Mouse (Mus musculus) forebrain, postnatal 0 days (tissue): Measurements from ENCODE around the gene Tnni3k. TPM values are rescaled to one million over a fixed set of nuclear protein-coding genes. Genes with fewer than 3 reads are reported as not detected.
A peak's percentile ranks its signal among the peaks of the same experiment; 100 is the strongest.

Source experiments
- ATAC-seq: fragments of 200-750 bp; cut with Nextera tagmentation; 2 replicates; pipeline ENCODE4 v1.8.0; 2017; ENCODE audit warnings: mild to moderate bottlenecking, moderate library complexity
- DNase-seq: peaks from one replicate; pipeline ENCODE4 v3.0.0-alpha.2; 2015
- H3K27ac ChIP-seq: fragments of 300-500 bp; sonication (generic); 2 replicates; pipeline ENCODE4 v1.5.1; 2014; ENCODE audit warnings: low read depth, mild to moderate bottlenecking, antibody characterized with exemption, low read length, moderate library complexity, mixed read lengths
- H3K27me3 ChIP-seq: fragments of 300-500 bp; sonication (generic); 2 replicates; pipeline ENCODE4 v1.6.1; 2014; ENCODE audit warnings: mild to moderate bottlenecking, low read length, mixed read lengths; ENCODE audit not compliant: insufficient read depth
- H3K36me3 ChIP-seq: fragments of 300-500 bp; sonication (generic); 2 replicates; pipeline ENCODE4 v1.6.1; 2014; ENCODE audit warnings: mild to moderate bottlenecking, moderate library complexity; ENCODE audit not compliant: insufficient read depth
- H3K4me1 ChIP-seq: fragments of 300-500 bp; sonication (generic); 2 replicates; pipeline ENCODE4 v1.6.1; 2014; ENCODE audit warnings: antibody characterized with exemption; ENCODE audit not compliant: insufficient read depth
- H3K4me2 ChIP-seq: fragments of 300-500 bp; sonication (generic); 2 replicates; pipeline ENCODE4 v1.6.1; 2014; ENCODE audit warnings: low read depth, mild to moderate bottlenecking, moderate library complexity
- H3K4me3 ChIP-seq: fragments of 300-500 bp; sonication (generic); 2 replicates; pipeline ENCODE4 v1.5.1; 2014; ENCODE audit warnings: low read depth, low read length, mixed read lengths
- H3K9ac ChIP-seq: fragments of 300-500 bp; sonication (generic); 2 replicates; pipeline ENCODE4 v1.6.1; 2014; ENCODE audit warnings: mild to moderate bottlenecking
- H3K9me3 ChIP-seq: fragments of 300-500 bp; sonication (generic); 2 replicates; pipeline ENCODE4 v1.6.1; 2016; ENCODE audit warnings: low read length
- CTCF ChIP-seq: sonication (generic); IDR thresholded peaks from 2 replicates; pipeline ENCODE4 v1.5.1; 2016; ENCODE audit warnings: antibody characterized with exemption, control low read depth, low read depth
- WGBS: fragments of 180-500 bp; shearing (Covaris S2); extraction: QIAGEN DNeasy Blood & Tissue Kit; methylation state at CpG from one replicate; pipeline ENCODE4 v1.1.7; 2014; 5-methylcytosine and 5-hydroxymethylcytosine counted together
- polyA plus RNA-seq: library from polyadenylated mRNA; unstranded; fragments of >200 nt; fragmentation: Nextera tagmentation; extraction: Ambion mirVana; gene quantifications from 2 replicates; pipeline ENCODE4 v1.2.1, GENCODE M21; 2015
- total RNA-seq: library from RNA; depleted of rRNA; stranded (reverse); fragments of >200 nt; gene quantifications from 2 replicates; pipeline ENCODE4 v1.2.3, GENCODE M21; 2014

The Tnni3k gene
- total and polyA plus RNA-seq, 2 experiments from 2014 or later = 0.05 to 0.10 TPM

GRCm38 (mm10) chr3:154786354-154786753 is 268.9 kb downstream of the Tnni3k start:
- H3K4me2 ChIP-seq = no peak overlapping the region
- H3K36me3 ChIP-seq = no peaks in the 10 kb centered on the region
- ATAC-seq (no peak), DNase-seq (no peak)
- H3K27ac ChIP-seq = no peak overlapping the region
- WGBS = 82% methylated on average over 9 of the region's 9 CpGs
- no peaks in the 10 kb centered on the region for H3K9me3 ChIP-seq
- TF ChIP-seq CTCF = no peak
- H3K27me3 ChIP-seq = no peaks in the 10 kb centered on the region
- H3K4me1 ChIP-seq = no peaks in the 10 kb centered on the region
- H3K4me3 ChIP-seq = no peak overlapping the region
- H3K9ac ChIP-seq = no peak overlapping the region

DNA sequence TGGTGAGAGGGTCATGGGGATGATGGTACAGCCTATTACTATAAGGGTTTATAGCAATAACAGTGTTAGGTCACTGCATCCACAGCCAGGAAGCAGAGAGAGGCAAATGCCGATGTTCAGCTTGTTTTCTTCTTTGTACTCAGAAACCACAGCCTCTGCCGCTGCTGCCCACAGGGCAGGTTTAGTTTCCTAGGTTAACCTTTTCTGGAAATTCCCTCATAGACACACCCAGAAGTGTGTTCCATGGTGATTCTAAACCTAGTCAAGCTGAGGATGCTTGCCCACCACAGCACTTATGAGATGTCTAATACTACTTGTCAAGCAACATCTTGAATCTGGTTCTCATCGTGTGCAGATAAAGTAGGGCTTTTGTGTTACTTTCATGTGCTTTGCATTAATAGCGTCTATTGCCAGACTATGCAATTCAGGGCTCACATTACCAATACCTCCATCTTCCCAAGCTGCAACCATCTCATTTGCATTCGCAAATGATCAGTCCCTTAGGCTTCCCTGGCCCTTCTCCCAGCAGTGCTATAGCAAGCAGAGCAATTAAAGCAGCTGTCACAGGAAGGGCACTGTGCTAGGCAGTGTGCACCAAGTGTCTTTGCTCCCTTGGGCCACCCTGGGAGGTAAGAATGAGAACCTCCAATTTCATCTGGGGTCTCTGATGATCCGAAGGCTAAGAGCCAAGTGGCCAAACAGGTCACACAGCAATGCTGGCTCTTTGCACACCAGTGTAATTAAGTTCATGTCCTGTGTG is 276.2 kb downstream of the Tnni3k start:
- Histone ChIP-seq H3K9me3 (no peaks in the 10 kb centered on the region), H3K4me2 (no peak overlapping the region), H3K36me3 (no peaks in the 10 kb centered on the region), H3K27ac (no peak overlapping the region), H3K4me1 (no peaks in the 10 kb centered on the region), H3K4me3 (no peak overlapping the region), H3K9ac (no peak overlapping the region), H3K27me3 (no peaks in the 10 kb centered on the region)
- TF ChIP-seq CTCF = no peak
- WGBS = 31% methylated on average over 6 of the region's 6 CpGs
- DNase-seq (no peak), ATAC-seq (peak; percentile 55)

DNA sequence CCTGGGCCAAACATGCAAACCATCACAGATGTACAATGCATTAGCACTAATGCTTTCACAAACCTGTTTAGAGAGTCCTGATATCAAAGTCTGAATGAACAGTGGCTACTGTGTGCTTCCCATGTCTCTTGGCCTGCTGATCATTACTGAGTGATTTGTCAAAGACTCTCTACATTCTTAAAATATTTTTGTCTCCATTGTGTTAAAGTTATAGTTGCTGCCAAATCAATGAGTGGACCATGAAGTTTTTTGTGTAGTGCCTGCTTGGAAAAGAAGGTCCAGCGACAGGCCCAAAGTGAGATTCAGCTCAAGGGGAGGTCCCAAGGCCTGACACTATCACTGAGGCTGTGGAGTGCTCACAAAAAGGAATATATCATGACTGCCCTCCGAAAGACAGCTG is 283.6 kb downstream of the Tnni3k start:
- Histone ChIP-seq H3K9me3 (no peaks in the 10 kb centered on the region), H3K27me3 (no peaks in the 10 kb centered on the region), H3K4me1 (no peaks in the 10 kb centered on the region), H3K36me3 (no peaks in the 10 kb centered on the region), H3K4me3 (no peak overlapping the region), H3K9ac (no peak overlapping the region), H3K4me2 (no peak overlapping the region), H3K27ac (no peak overlapping the region)
- DNase-seq (no peak), ATAC-seq (no peak)
- no peak for TF ChIP-seq CTCF
- 89% methylated on average over 2 of the region's 2 CpGs for WGBS

DNA sequence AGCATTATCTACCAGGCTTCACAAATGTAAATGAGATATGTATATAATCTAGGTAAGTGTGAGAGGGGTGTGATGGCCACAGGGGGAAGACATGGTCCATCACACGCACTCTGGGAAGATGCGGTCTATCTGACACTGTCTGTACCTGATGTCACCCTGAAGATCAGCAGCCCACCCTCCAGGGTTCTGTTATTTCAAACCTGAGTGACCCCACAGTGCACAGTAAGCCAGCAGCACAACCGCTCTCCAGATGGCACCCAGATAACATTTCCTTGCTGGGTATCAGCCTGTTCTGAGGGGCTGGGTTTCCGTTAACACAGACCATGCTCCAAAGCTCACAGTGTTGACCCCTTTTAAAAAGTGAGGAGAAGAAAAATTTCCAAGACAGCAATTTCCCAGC is 288.9 kb downstream of the Tnni3k start:
- Histone ChIP-seq H3K4me3 (no peak overlapping the region), H3K4me2 (no peak overlapping the region), H3K36me3 (no peaks in the 10 kb centered on the region), H3K4me1 (no peaks in the 10 kb centered on the region), H3K9ac (no peak overlapping the region), H3K9me3 (no peaks in the 10 kb centered on the region), H3K27me3 (no peaks in the 10 kb centered on the region; the same call in 1 of the 2 replicates), H3K27ac (no peak overlapping the region)
- TF ChIP-seq CTCF = no peak
- no peak for ATAC-seq
- WGBS = 87% methylated on average over 4 of the region's 4 CpGs
- no peak for DNase-seq

- no peak for DNase-seq
- Histone ChIP-seq H3K9ac (no peak overlapping the region), H3K36me3 (no peaks in the 10 kb centered on the region), H3K4me2 (no peak overlapping the region), H3K27me3 (no peaks in the 10 kb centered on the region; the same call in 1 of the 2 replicates), H3K27ac (no peak overlapping the region), H3K9me3 (no peaks in the 10 kb centered on the region), H3K4me3 (no peak overlapping the region), H3K4me1 (no peaks in the 10 kb centered on the region)
- 95% methylated on average over 7 of the region's 7 CpGs for WGBS
- no peak for ATAC-seq
- TF ChIP-seq CTCF = no peak
Observed at GRCm38 (mm10) chr3:154764115-154764514, 291.1 kb downstream of the Tnni3k start.

- Histone ChIP-seq H3K36me3 (no peaks in the 10 kb centered on the region), H3K4me1 (no peaks in the 10 kb centered on the region), H3K4me2 (no peak overlapping the region), H3K27me3 (no peaks in the 10 kb centered on the region; the same call in 1 of the 2 replicates), H3K9ac (no peak overlapping the region), H3K4me3 (no peak overlapping the region), H3K9me3 (no peaks in the 10 kb centered on the region), H3K27ac (no peak overlapping the region)
- TF ChIP-seq CTCF = no peak
- ATAC-seq (no peak), DNase-seq (no peak)
- 76% methylated on average over 9 of the region's 9 CpGs for WGBS
Observed at GRCm38 (mm10) chr3:154763374-154763773, 291.8 kb downstream of the Tnni3k start.

DNA sequence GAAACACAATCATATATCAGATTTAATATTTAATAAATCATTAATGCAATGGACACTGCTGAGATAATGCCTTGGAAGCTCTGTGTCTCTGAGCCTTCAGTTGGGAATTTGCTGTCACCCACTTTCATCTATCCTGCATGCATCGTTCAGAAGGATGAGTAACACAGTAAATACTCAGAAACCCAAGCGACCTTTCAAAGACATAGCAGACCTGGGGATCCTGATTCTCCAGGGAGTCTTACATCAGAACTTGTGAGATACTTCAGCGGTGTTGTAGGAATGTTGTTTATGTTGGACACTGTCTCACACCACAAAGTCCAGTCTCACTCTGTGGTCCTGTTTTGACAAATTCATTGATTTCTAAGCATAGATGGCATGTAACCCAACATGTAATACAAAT is 294.1 kb downstream of the Tnni3k start:
- Histone ChIP-seq H3K27ac (no peak overlapping the region), H3K4me1 (no peaks in the 10 kb centered on the region), H3K4me3 (no peak overlapping the region), H3K9me3 (no peaks in the 10 kb centered on the region), H3K9ac (no peak overlapping the region), H3K36me3 (no peaks in the 10 kb centered on the region), H3K27me3 (no peaks in the 10 kb centered on the region; the same call in 1 of the 2 replicates), H3K4me2 (no peak overlapping the region)
- TF ChIP-seq CTCF = no peak
- ATAC-seq (no peak), DNase-seq (no peak)
- WGBS = 88% methylated on average over 3 of the region's 3 CpGs
